Mouse (Mus musculus) kidney, postnatal 14 days (tissue): ENCODE data around the gene Mymx.

ENCODE experiments used
- DNase-seq: peaks from one replicate; pipeline ENCODE4 v3.0.0; 2022; ENCODE audit warnings: mixed read lengths

The Mymx gene

GRCm38 (mm10) chr17:45568990-45569389 is 32.9 kb downstream of the Mymx start:
- no peak for DNase-seq

- DNase-seq: no peak
Measured at GRCm38 (mm10) chr17:45567162-45567601, 34.7 kb downstream of the Mymx start.

- peak; percentile 20 for DNase-seq
Measured at GRCm38 (mm10) chr17:45566360-45567161, 35.3 kb downstream of the Mymx start.

GRCm38 (mm10) chr17:45566031-45566359 is 35.9 kb downstream of the Mymx start:
- no peak for DNase-seq

- no peak for DNase-seq
Measured at GRCm38 (mm10) chr17:45565103-45565502, 36.8 kb downstream of the Mymx start.

GRCm38 (mm10) chr17:45564531-45565084 is 37.3 kb downstream of the Mymx start:
- DNase-seq: no peak

GRCm38 (mm10) chr17:45563655-45564530 is 38.0 kb downstream of the Mymx start, which contains the start of gene Slc35b2:
Slc35b2 (plus strand) TSS chr17:45563874.
- DNase-seq: peak; percentile 95

GRCm38 (mm10) chr17:45563216-45563615 is 38.7 kb downstream of the Mymx start:
- no peak for DNase-seq

GRCm38 (mm10) chr17:45559732-45560525 is 42.0 kb downstream of the Mymx start:
- no peak for DNase-seq

GRCm38 (mm10) chr17:45557998-45558862 is 43.7 kb downstream of the Mymx start:
- no peak for DNase-seq

- DNase-seq: no peak
Measured at GRCm38 (mm10) chr17:45557246-45557824, 44.6 kb downstream of the Mymx start.

GRCm38 (mm10) chr17:45556514-45557245 is 45.2 kb downstream of the Mymx start:
- no peak for DNase-seq

GRCm38 (mm10) chr17:45556107-45556489 is 45.8 kb downstream of the Mymx start:
- no peak for DNase-seq

- peak; percentile 98 for DNase-seq
Measured at GRCm38 (mm10) chr17:45555452-45556106, 46.3 kb downstream of the Mymx start, which contains the start of gene Nfkbie. Nfkbie (plus strand) TSS chr17:45555703.

- DNase-seq: no peak
Measured at GRCm38 (mm10) chr17:45554420-45554819, 47.5 kb downstream of the Mymx start.

- no peak for DNase-seq
Measured at GRCm38 (mm10) chr17:45553065-45553464, 48.8 kb downstream of the Mymx start.

- DNase-seq: peak; percentile 86
Measured at GRCm38 (mm10) chr17:45551816-45552451, 50.0 kb downstream of the Mymx start.

- DNase-seq: no peak
Measured at GRCm38 (mm10) chr17:45551249-45551796, 50.6 kb downstream of the Mymx start.
